Comparison of ENCODE assay signal across 8 mouse cellular contexts in the genomic region with DNA sequence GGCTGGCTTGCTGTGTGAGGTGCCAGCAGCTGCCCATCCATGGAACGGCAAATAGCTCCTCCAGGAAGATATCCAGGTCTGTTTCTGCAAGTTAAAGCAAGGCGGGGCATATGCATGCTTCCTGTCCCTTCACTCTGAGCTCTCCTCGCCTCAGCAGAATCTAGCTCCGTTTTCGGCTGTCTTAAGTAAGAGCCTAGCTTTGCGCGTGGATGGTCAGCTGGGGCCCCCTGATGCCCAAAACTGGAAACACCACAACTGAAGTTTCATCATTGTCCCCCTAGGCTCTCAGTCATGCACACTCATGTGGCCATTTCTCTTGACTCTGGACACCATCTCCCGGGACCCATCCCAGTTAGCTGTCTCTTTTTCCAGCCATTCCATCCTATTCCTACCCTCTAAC. TPM values are rescaled to one million over a fixed set of nuclear protein-coding genes. Genes with fewer than 3 reads are reported as not detected.
DNase-seq lines count a peak whose midpoint lies in the region; ATAC-seq and TF ChIP-seq lines count a peak whose summit lies in the region.

No protein-coding gene starts in this region.

- no peaks in the 10 kb centered on the region for H3K9me3 ChIP-seq in intestine, postnatal 0 days (ENCODE audit: control insufficient read depth)
- H3K9me3 ChIP-seq in intestine, embryonic 15.5 days = no peaks in the 10 kb centered on the region
- no peaks in the 10 kb centered on the region for H3K9me3 ChIP-seq in lung, embryonic 16.5 days (ENCODE audit: control insufficient read depth, low read length)

- DNase-seq in adrenal gland, postnatal 10 days = peak; percentile 64
- DNase-seq in fibroblast of lung, adult 2 months (ENCODE audit: low read depth) = peak; percentile 49
- peak; percentile 68 for DNase-seq in kidney, postnatal 10 days
- peak; percentile 49 for DNase-seq in right cerebral cortex, postnatal 14 days
- no peak for DNase-seq in urinary bladder, postnatal 25 days (ENCODE audit: low spot score)

- no peaks in the 10 kb centered on the region for H3K36me3 ChIP-seq in intestine, postnatal 0 days (ENCODE audit: control insufficient read depth, insufficient read depth)
- H3K36me3 ChIP-seq in intestine, embryonic 15.5 days = no peaks in the 10 kb centered on the region
- H3K36me3 ChIP-seq in lung, embryonic 16.5 days (ENCODE audit: control insufficient read depth, insufficient read depth, low read length) = no peaks in the 10 kb centered on the region

- no peak overlapping the region for H3K27ac ChIP-seq in intestine, postnatal 0 days (ENCODE audit: low read depth, low read length)
- H3K27ac ChIP-seq in intestine, embryonic 15.5 days = no peak overlapping the region
- no peak overlapping the region for H3K27ac ChIP-seq in lung, embryonic 16.5 days (ENCODE audit: low read length)

- H3K27me3 ChIP-seq in intestine, postnatal 0 days (replicated peaks; ENCODE audit: control insufficient read depth, insufficient read depth, low read length) = no peaks in the 10 kb centered on the region
- H3K27me3 ChIP-seq in intestine, embryonic 15.5 days (replicated peaks) = no peaks in the 10 kb centered on the region
- no peaks in the 10 kb centered on the region for H3K27me3 ChIP-seq in lung, embryonic 16.5 days (ENCODE audit: control insufficient read depth, insufficient read depth, low read depth, low read length)

- no peaks in the 10 kb centered on the region for H3K4me1 ChIP-seq in intestine, postnatal 0 days (replicated peaks; ENCODE audit: control insufficient read depth, insufficient read depth, low read length)
- H3K4me1 ChIP-seq in intestine, embryonic 15.5 days (replicated peaks) = no peaks in the 10 kb centered on the region
- no peaks in the 10 kb centered on the region for H3K4me1 ChIP-seq in lung, embryonic 16.5 days (replicated peaks; ENCODE audit: control insufficient read depth, insufficient read depth, low read length)

- no peak overlapping the region for H3K9ac ChIP-seq in intestine, postnatal 0 days (ENCODE audit: low read depth, low read length)
- H3K9ac ChIP-seq in intestine, embryonic 15.5 days = no peak overlapping the region
- no peak overlapping the region for H3K9ac ChIP-seq in lung, embryonic 16.5 days (ENCODE audit: low read length)

- TF ChIP-seq CTCF in intestine, postnatal 0 days (IDR thresholded peaks at IDR 0.05; ENCODE audit: low read depth) = peak; percentile 76

- H3K4me3 ChIP-seq in intestine, postnatal 0 days (ENCODE audit: low read depth, low read length) = no peak overlapping the region
- H3K4me3 ChIP-seq in intestine, embryonic 15.5 days (replicated peaks) = no peak overlapping the region
- no peak overlapping the region for H3K4me3 ChIP-seq in lung, embryonic 16.5 days (ENCODE audit: low read length)

- WGBS in intestine, postnatal 0 days = 21% methylated on average over 8 of the region's 8 CpGs
- WGBS in intestine, embryonic 15.5 days = 23% methylated on average over 8 of the region's 8 CpGs
- 22% methylated on average over 8 of the region's 8 CpGs for WGBS in lung, embryonic 16.5 days

- peak; percentile 25; the same call in 1 of the 2 replicates for ATAC-seq in intestine, postnatal 0 days
- ATAC-seq in intestine, embryonic 15.5 days = no peak
- ATAC-seq in lung, embryonic 16.5 days (ENCODE audit: low read depth) = peak; percentile 65; the same call in 1 of the 2 replicates

- no peak overlapping the region for H3K4me2 ChIP-seq in intestine, postnatal 0 days (replicated peaks; ENCODE audit: low read depth)
- H3K4me2 ChIP-seq in intestine, embryonic 15.5 days (replicated peaks) = no peak overlapping the region
- H3K4me2 ChIP-seq in lung, embryonic 16.5 days (ENCODE audit: low read depth, low read length) = no peak overlapping the region

RNA-seq across cellular contexts. Expression of a gene that starts 34.3 kb away (rescaled TPM):
- 12.8 and 14.9 TPM in 2 replicates for polyA plus RNA-seq in intestine, postnatal 0 days (2015; fragmentation: Nextera tagmentation; extraction: Ambion mirVana)
- 25.4 and 26.6 TPM in 2 replicates for polyA plus RNA-seq in intestine, embryonic 15.5 days (2015; fragmentation: Nextera tagmentation; extraction: Ambion mirVana)
- 10 to 100 TPM; 33.5 to 39.2 TPM for total RNA-seq in adrenal gland, postnatal 10 days (2021)
- 27.5 and 29.4 TPM in 2 replicates for polyA plus RNA-seq in lung, embryonic 16.5 days (2015; fragmentation: Nextera tagmentation; extraction: Ambion mirVana)
